Mouse (Mus musculus) embryonic facial prominence, embryonic 15.5 days (tissue): Measurements from ENCODE around the gene Bloc1s2. TPM values are rescaled to one million over a fixed set of nuclear protein-coding genes. Genes with fewer than 3 reads are reported as not detected.
"Not testable (repeated sequence)": the region's sequence is repeated elsewhere in the genome, so short reads cannot be mapped to it uniquely, and the experiment has no call there.

ENCODE experiments used
- ATAC-seq: fragments of 200-750 bp; cut with Nextera tagmentation; 2 replicates; pipeline ENCODE4 v1.8.0; 2017; ENCODE audit warnings: low read depth, moderate TSS enrichment; ENCODE audit not compliant: insufficient number of reproducible peaks, low FRiP score, low TSS enrichment
- H3K27ac ChIP-seq: fragments of 300-500 bp; sonication (generic); replicated peaks from 2 replicates; pipeline ENCODE4 v1.5.1; 2015; ENCODE audit warnings: mild to moderate bottlenecking, inconsistent platforms
- H3K27me3 ChIP-seq: fragments of 300-500 bp; sonication (generic); 2 replicates; pipeline ENCODE4 v1.6.1; 2015; ENCODE audit warnings: inconsistent platforms
- H3K36me3 ChIP-seq: fragments of 300-500 bp; sonication (generic); 2 replicates; pipeline ENCODE4 v1.6.1; 2015; ENCODE audit warnings: mild to moderate bottlenecking, inconsistent platforms
- H3K4me1 ChIP-seq: fragments of 300-500 bp; sonication (generic); 2 replicates; pipeline ENCODE4 v1.6.1; 2015; ENCODE audit warnings: inconsistent platforms
- H3K4me2 ChIP-seq: fragments of 300-500 bp; sonication (generic); replicated peaks from 2 replicates; pipeline ENCODE4 v1.6.1; 2015; ENCODE audit warnings: mild to moderate bottlenecking, inconsistent platforms
- H3K4me3 ChIP-seq: fragments of 300-500 bp; sonication (generic); replicated peaks from 2 replicates; pipeline ENCODE4 v1.5.1; 2015; ENCODE audit warnings: mild to moderate bottlenecking, inconsistent platforms
- H3K9ac ChIP-seq: fragments of 300-500 bp; sonication (generic); 2 replicates; pipeline ENCODE4 v1.6.1; 2015; ENCODE audit warnings: inconsistent platforms
- H3K9me3 ChIP-seq: fragments of 300-500 bp; sonication (generic); replicated peaks from 2 replicates; pipeline ENCODE4 v1.6.1; 2016; ENCODE audit warnings: inconsistent platforms
- WGBS: fragments of 180-500 bp; shearing (Covaris S2); methylation state at CpG from one replicate; pipeline ENCODE4 v1.1.7; 2015; 5-methylcytosine and 5-hydroxymethylcytosine counted together
- polyA plus RNA-seq: library from polyadenylated mRNA; unstranded; fragments of >200 nt; fragmentation: Nextera tagmentation; extraction: Ambion mirVana; gene quantifications from 2 replicates; pipeline ENCODE4 v1.2.1, GENCODE M21; 2015

The Bloc1s2 gene
- polyA plus RNA-seq, 1 experiment from 2014 or later = 90.4 TPM

- no peak overlapping the region for H3K9ac ChIP-seq
- no peak for ATAC-seq
- no peak overlapping the region for H3K4me3 ChIP-seq
- 93% methylated on average over 7 of the region's 7 CpGs for WGBS
- no peak overlapping the region for H3K4me2 ChIP-seq
- H3K27ac ChIP-seq = no peak overlapping the region
- no peaks in the 10 kb centered on the region for H3K4me1 ChIP-seq
- H3K36me3 ChIP-seq = peaks cover 83% of the 10 kb centered on the region
- no peaks in the 10 kb centered on the region for H3K9me3 ChIP-seq
- H3K27me3 ChIP-seq = no peaks in the 10 kb centered on the region
Measured at GRCm38 (mm10) chr19:44121137-44121536, 25.1 kb downstream of the Bloc1s2 start.

DNA sequence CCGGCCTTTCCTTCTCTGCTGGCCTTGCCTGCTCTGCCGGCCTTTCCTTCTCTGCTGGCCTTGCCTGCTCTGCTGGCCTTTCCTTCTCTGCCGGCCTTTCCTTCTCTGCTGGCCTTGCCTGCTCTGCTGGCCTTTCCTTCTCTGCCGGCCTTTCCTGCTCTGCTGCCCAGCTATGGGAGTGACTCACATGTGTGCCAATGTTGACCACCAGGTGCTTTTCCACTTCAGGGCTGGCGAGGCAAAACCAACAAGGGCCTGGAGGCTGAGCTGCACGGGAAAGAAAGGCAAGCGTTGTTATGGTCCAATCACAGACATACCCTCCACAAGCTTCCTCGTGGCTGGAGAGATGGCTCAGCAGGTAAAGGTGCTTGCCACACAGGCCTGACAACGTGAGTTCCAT is 25.6 kb downstream of the Bloc1s2 start:
- H3K36me3 ChIP-seq = peaks cover 87% of the 10 kb centered on the region
- not testable (repeated sequence) for H3K4me1 ChIP-seq, H3K27ac ChIP-seq, H3K9ac ChIP-seq, H3K4me2 ChIP-seq, H3K27me3 ChIP-seq, H3K9me3 ChIP-seq, H3K4me3 ChIP-seq, ATAC-seq
- 91% methylated on average over 8 of the region's 9 CpGs for WGBS

DNA sequence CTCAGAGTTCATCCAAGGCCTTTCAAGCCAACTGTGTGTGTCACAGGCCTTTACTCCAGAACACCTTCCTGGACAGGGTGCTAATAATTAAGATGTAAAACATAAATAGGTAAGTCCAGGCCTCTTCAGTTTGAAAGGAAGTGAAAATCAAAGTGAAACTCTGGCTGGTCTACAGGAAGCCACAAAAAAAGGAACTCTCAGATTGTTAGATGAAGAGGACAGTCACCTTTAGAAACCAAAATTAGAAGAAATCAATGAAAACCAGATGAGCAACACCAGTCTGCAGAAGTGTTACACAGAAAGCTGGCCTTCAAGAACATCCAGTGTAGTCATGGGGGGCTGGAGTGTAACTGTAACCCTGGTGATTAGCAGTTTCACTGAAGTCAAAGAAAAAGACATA is 28.5 kb downstream of the Bloc1s2 start:
- peaks cover 84% of the 10 kb centered on the region for H3K36me3 ChIP-seq
- H3K9me3 ChIP-seq = no peaks in the 10 kb centered on the region
- no peak overlapping the region for H3K9ac ChIP-seq
- no peak for ATAC-seq
- no peaks in the 10 kb centered on the region for H3K4me1 ChIP-seq
- no peak overlapping the region for H3K4me3 ChIP-seq
- H3K27ac ChIP-seq = no peak overlapping the region
- no peaks in the 10 kb centered on the region for H3K27me3 ChIP-seq
- no peak overlapping the region for H3K4me2 ChIP-seq

DNA sequence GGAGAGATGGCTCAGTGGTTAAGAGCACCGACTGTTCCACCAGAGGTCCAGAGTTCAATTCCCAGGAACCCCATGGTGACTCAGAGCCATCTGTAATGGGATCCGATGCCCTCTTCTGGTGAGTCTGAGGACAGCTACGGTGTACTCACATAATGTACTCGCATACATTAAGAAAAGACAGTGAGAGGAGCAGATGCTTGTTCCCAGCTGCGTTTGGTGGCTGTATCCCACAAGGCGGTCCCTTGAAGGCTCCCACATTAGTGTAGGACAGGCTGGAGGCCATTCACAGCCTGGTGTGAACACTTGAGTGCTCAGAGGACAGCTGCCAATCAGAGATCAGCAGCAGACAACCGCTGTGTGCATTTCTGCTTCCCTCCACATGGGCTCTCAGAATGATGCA is 34.5 kb downstream of the Bloc1s2 start:
- peaks cover 6% of the 10 kb centered on the region for H3K4me1 ChIP-seq
- ATAC-seq = no peak
- no peak overlapping the region for H3K4me2 ChIP-seq
- no peak overlapping the region for H3K9ac ChIP-seq
- H3K9me3 ChIP-seq = no peaks in the 10 kb centered on the region
- WGBS = 55% methylated on average over 7 of the region's 7 CpGs
- no peak overlapping the region for H3K27ac ChIP-seq
- H3K27me3 ChIP-seq = no peaks in the 10 kb centered on the region
- H3K36me3 ChIP-seq = peaks cover 68% of the 10 kb centered on the region
- H3K4me3 ChIP-seq = no peak overlapping the region

DNA sequence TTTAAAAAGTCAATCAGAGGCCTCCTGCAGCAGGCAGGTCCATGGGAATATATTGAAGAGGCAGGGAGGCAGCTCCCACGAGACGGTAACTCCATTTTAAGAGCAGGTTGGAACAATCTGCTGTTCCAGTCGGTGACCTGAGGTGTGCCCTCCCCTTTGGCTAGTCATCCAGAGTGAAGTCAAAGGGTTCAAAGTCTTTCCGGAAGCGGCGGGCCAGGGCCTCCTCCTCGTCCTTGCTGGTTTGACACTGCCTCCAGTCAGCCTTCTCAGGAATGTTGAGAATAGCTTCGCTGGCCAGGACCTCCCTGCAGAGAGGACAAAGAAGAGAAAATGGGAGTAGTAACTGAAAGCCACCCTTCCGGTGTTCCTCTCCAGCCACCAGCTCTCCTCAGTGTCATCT is 35.9 kb downstream of the Bloc1s2 start:
- peaks cover 56% of the 10 kb centered on the region for H3K36me3 ChIP-seq

GRCm38 (mm10) chr19:44108996-44109395 is 37.2 kb downstream of the Bloc1s2 start:
- Histone ChIP-seq H3K36me3 (peaks cover 46% of the 10 kb centered on the region), H3K4me3 (no peak overlapping the region), H3K4me1 (peaks cover 12% of the 10 kb centered on the region), H3K9me3 (no peaks in the 10 kb centered on the region), H3K4me2 (no peak overlapping the region), H3K27me3 (no peaks in the 10 kb centered on the region), H3K9ac (no peak overlapping the region), H3K27ac (no peak overlapping the region)
- ATAC-seq = no peak

More for the DNA sequence above, 35.9 kb downstream of the Bloc1s2 start:
- no peak overlapping the region for H3K27ac ChIP-seq
- H3K9ac ChIP-seq = no peak overlapping the region
- H3K4me2 ChIP-seq = no peak overlapping the region
- H3K4me1 ChIP-seq = peaks cover 12% of the 10 kb centered on the region
- H3K4me3 ChIP-seq = no peak overlapping the region
- no peak for ATAC-seq
- H3K27me3 ChIP-seq = no peaks in the 10 kb centered on the region
- 92% methylated on average over 9 of the region's 9 CpGs for WGBS
- no peaks in the 10 kb centered on the region for H3K9me3 ChIP-seq

- Histone ChIP-seq H3K4me1 (peaks cover 12% of the 10 kb centered on the region), H3K27me3 (no peaks in the 10 kb centered on the region), H3K36me3 (peaks cover 35% of the 10 kb centered on the region), H3K9me3 (no peaks in the 10 kb centered on the region), H3K9ac (peak overlapping the region; percentile 93), H3K27ac (no peak overlapping the region; the same call in 1 of the 2 replicates), H3K4me3 (peak overlapping the region; percentile 90), H3K4me2 (peak overlapping the region; percentile 78)
- ATAC-seq = no peak
- 29% methylated on average over 22 of the region's 22 CpGs for WGBS
Measured at GRCm38 (mm10) chr19:44107661-44108521, 38.4 kb downstream of the Bloc1s2 start.

- H3K4me3 ChIP-seq = peak within 1 kb of the TSS; percentile 90
- peak within 1 kb of the TSS; percentile 93 for H3K9ac ChIP-seq
- peaks cover 12% of the 10 kb centered on the region for H3K4me1 ChIP-seq
- H3K4me2 ChIP-seq = peak within 1 kb of the TSS; percentile 78
- peak; percentile 96 for ATAC-seq
- H3K27me3 ChIP-seq = no peaks in the 10 kb centered on the region
- peaks cover 26% of the 10 kb centered on the region for H3K36me3 ChIP-seq
- H3K9me3 ChIP-seq = no peaks in the 10 kb centered on the region
- WGBS = 1% methylated on average over 67 of the region's 67 CpGs
- H3K27ac ChIP-seq = peak within 1 kb of the TSS; percentile 74
Measured at GRCm38 (mm10) chr19:44106831-44107660, 39.2 kb downstream of the Bloc1s2 start, which contains the start of gene Chuk. TSS of gene Chuk (minus strand) at chr19:44107480.

GRCm38 (mm10) chr19:44104393-44104792 is 41.9 kb downstream of the Bloc1s2 start:
- Histone ChIP-seq H3K36me3 (peaks cover 5% of the 10 kb centered on the region), H3K27me3 (no peaks in the 10 kb centered on the region), H3K27ac (no peak overlapping the region), H3K4me2 (no peak overlapping the region), H3K4me3 (no peak overlapping the region), H3K9me3 (no peaks in the 10 kb centered on the region), H3K4me1 (peaks cover 12% of the 10 kb centered on the region), H3K9ac (no peak overlapping the region)
- 79% methylated on average over 1 of the region's 1 CpGs for WGBS
- ATAC-seq = no peak

DNA sequence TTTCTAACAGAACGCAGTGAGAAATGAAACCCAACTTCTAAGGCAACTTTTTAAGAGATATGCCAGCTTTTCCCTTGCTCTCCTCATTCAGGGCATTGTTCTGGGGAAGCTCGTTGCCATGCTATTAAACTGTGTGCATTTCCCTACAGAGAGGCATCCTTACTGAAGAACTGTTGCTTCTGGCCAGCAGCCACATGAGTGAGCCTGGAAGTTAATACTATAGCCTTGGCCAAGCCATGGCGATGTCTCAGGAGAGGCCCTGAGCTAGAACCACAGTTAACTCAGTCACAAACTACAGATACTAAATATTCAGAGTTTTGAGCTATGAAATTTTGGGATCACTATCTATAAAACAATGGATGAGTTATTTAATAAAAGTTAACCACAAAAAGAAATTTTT is 43.2 kb downstream of the Bloc1s2 start:
- ATAC-seq = no peak
- no peak overlapping the region for H3K9ac ChIP-seq
- no peak overlapping the region for H3K4me2 ChIP-seq
- H3K4me1 ChIP-seq = peaks cover 11% of the 10 kb centered on the region
- H3K9me3 ChIP-seq = no peaks in the 10 kb centered on the region
- no peak overlapping the region for H3K4me3 ChIP-seq
- no peaks in the 10 kb centered on the region for H3K27me3 ChIP-seq
- H3K27ac ChIP-seq = no peak overlapping the region
- WGBS = 89% methylated on average over 3 of the region's 3 CpGs
- 0 out of 2 replicates have a peak, but pooled peaks cover 6% of the 10 kb centered on the region for H3K36me3 ChIP-seq

DNA sequence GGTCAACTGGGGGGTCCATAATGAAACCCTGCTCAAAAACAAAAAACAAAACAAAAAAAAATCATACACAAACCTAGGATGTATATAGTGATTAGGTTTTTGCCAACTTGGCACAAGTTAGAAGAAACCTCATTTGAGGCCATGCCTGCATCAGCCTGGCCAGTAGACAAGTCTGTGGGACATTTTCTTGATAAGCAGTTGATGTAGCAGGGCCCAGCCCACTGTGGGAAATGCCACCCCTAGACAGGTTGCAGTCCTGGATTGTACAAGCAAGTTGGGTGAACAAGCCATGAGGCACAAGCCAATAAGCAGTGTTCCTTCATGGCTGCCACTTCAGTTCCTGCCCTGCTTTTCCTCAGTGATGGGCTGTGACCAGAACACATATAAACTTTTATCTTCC is 45.4 kb downstream of the Bloc1s2 start:
- Histone ChIP-seq H3K4me2 (no peak overlapping the region), H3K4me3 (no peak overlapping the region), H3K27ac (no peak overlapping the region), H3K27me3 (no peaks in the 10 kb centered on the region), H3K36me3 (peaks cover 19% of the 10 kb centered on the region), H3K9ac (no peak overlapping the region), H3K9me3 (no peaks in the 10 kb centered on the region), H3K4me1 (no peaks in the 10 kb centered on the region)
- ATAC-seq = no peak
